Mouse (Mus musculus): Measurements from ENCODE around the gene Atp6v1c2. TPM values are rescaled to one million over a fixed set of nuclear protein-coding genes. Genes with fewer than 3 reads are reported as not detected.

Gene Atp6v1c2
- polyA plus RNA-seq (2015; fragmentation: Illumina TruSeq; extraction: RNeasy Lipid Tissue Mini Kit (QIAGEN cat#74804); ENCODE audit: low read depth, low replicate concordance) = 1.2 TPM

GRCm38 (mm10) chr12:17329259-17329658 is at the start of gene Atp6v1c2:
Atp6v1c2 (minus strand) TSS chr12:17329359.

GRCm38 (mm10) chr12:17348048-17349036 is 19.2 kb upstream of the Atp6v1c2 start, which contains the start of gene Nol10:
Nol10 (plus strand) TSS chr12:17348458.

DNA sequence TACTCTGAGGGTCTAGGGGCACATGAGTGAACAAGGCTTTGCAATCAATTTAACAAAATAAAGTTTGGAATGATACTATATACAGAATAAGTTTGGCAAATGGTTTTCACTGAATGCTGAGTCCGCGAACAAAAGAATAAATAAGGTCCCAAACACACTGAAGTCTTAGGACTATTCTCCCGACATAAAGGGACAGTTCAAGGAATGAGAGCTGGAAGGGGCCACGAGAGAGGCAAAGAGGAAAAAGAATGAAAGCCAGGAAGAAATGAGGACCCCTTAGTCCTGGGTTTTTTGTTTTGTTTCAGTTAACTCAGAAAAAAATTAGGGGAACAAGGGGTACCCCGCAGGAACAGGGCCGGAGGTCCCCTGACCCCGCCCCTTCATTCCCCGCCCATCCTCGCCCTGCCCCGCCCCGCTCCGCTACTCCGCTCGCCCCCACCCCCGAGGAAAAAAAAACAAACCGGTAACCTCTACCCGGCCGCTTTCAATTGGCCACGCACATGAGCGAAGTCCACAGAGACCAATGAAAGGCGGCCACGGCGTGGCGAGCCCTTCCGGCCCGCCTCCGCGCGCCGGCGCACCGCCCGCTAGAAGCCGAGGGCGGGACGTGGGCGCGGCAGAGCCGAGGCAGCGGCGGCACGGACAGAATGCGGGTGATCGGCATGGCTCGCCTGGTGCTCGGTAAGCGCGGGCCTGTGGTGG is 63.0 kb downstream of the Atp6v1c2 start, which contains the start of gene Pdia6:
TSS of gene Pdia6 (plus strand) at position 575 of the 702 bp plus-strand sequence.

Other genes starting within 250 kb of the Atp6v1c2 start
- gene Kcnf1, start 152.5 kb downstream of the Atp6v1c2 start, polyA plus RNA-seq (2015; fragmentation: Illumina TruSeq; extraction: RNeasy Lipid Tissue Mini Kit (QIAGEN cat#74804); ENCODE audit: low read depth, low replicate concordance) = 62.2 TPM
- 131 TPM for gene Pdia6, start 62.8 kb downstream of the Atp6v1c2 start, polyA plus RNA-seq (2015; fragmentation: Illumina TruSeq; extraction: RNeasy Lipid Tissue Mini Kit (QIAGEN cat#74804); ENCODE audit: low read depth, low replicate concordance)
- gene Nol10, start 19.1 kb upstream of the Atp6v1c2 start, polyA plus RNA-seq (2015; fragmentation: Illumina TruSeq; extraction: RNeasy Lipid Tissue Mini Kit (QIAGEN cat#74804); ENCODE audit: low read depth, low replicate concordance) = 17.6 TPM
- 93.6 TPM for gene Odc1, start 215.4 kb upstream of the Atp6v1c2 start, polyA plus RNA-seq (2015; fragmentation: Illumina TruSeq; extraction: RNeasy Lipid Tissue Mini Kit (QIAGEN cat#74804); ENCODE audit: low read depth, low replicate concordance)